Mouse (Mus musculus) bone marrow, adult 2 months (tissue): ENCODE data around the gene Hpcal4.

Experiments used
- CTCF ChIP-seq: fragments of 200-500 bp; IDR thresholded peaks from 2 replicates; pipeline ENCODE4 v1.5.1; 2011; ENCODE audit warnings: low read length, control low read depth; ENCODE audit not compliant: control insufficient read depth, insufficient read depth
- POLR2A ChIP-seq: fragments of 200-500 bp; IDR thresholded peaks from 2 replicates; pipeline ENCODE4 v1.6.1; 2011; ENCODE audit warnings: low read depth, mild to moderate bottlenecking, control low read depth, low read length, borderline replicate concordance; ENCODE audit not compliant: control insufficient read depth

- TF ChIP-seq CTCF: no peak
- no peak for TF ChIP-seq POLR2A
Observed at GRCm38 (mm10) chr4:123232841-123233240, 49.8 kb downstream of the Hpcal4 start.
